Mouse (Mus musculus) bone marrow macrophage, adult 2 months (primary cell): ENCODE results near the gene Tec.

ENCODE experiments used
- CTCF ChIP-seq: IDR thresholded peaks from 2 replicates; pipeline ENCODE4 v1.5.1; 2012; ENCODE audit warnings: low read depth, mild to moderate bottlenecking, low read length, moderate library complexity
- POLR2A ChIP-seq: IDR thresholded peaks from 2 replicates; pipeline ENCODE4 v1.6.1; 2012; ENCODE audit warnings: mild to moderate bottlenecking, low read depth, low read length, borderline replicate concordance

DNA sequence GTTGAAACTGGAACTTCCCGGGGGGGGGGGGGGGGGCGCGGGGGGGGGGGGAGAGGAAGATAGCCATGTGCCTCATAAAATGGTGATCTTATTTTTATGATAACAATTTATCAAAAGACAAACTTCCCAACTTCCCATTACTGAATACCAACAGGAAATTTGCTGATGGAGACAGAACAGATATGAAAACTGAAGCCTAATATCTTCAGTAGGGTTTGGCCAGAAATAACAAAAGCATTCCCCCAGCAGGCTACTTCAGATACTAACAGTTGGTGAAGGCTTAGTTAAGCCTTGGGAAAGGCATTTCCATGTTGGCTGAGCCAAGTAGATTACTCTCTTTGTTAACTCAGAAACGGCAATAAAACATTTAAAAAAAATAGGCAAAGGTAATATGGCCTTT, 21.6 kb downstream of the Tec start:
- no peak for TF ChIP-seq POLR2A
- TF ChIP-seq CTCF: no peak
